Mouse (Mus musculus): ENCODE data around the gene Itih4.
A peak's percentile ranks its signal among the peaks of the same experiment; 100 is the strongest.

Gene Itih4

DNA sequence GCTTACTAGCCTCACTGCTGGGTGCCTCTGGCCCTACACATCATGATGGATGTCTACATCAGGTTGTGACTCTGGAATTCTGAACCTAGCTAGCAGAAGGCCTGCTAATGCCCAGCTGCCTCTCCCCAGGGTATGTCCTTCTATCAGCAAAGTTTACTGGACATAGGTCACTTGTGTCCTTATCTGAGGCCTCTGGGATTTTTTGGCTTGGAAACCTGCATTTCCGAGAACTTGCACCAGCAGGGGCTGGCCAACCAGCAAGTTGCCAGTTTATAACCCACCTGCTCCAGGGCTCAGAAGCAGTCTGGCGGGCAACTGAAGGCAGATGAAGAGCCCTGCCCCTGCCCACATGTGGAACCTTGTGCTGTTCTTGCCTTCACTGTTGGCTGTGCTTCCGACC is at the start of gene Itih4:
Itih4 (plus strand) TSS at position 273 of the 400 bp plus-strand sequence.
- DNase-seq (ENCODE audit: low read depth) = no peak

- DNase-seq (ENCODE audit: low read depth) = no peak
These were observed 48.8 kb upstream of the Itih4 start for GRCm38 (mm10) chr14:30837416-30837996.

DNA sequence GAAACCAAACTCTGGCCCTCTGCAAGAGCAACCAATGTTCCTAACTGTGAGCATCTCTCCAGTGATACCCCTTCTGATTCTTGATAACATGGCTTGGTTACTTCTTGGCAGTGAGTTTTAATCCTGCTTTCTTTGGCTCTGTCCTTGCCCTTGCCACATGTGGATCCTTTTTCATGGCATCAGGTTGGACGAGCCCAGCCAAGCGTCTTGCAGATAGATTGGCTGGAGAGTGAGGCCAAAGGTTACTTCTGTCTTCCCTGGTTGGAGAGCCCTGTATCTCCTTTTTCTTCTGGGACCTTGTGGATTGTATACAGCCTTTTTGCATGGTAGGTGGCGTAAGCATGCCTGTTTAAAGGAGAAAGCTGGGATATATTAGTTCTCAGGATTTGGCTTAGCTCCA is 42.6 kb upstream of the Itih4 start:
- DNase-seq (ENCODE audit: low read depth) = no peak

GRCm38 (mm10) chr14:30850504-30850903 is 35.8 kb upstream of the Itih4 start:
- DNase-seq (ENCODE audit: low read depth) = no peak

DNA sequence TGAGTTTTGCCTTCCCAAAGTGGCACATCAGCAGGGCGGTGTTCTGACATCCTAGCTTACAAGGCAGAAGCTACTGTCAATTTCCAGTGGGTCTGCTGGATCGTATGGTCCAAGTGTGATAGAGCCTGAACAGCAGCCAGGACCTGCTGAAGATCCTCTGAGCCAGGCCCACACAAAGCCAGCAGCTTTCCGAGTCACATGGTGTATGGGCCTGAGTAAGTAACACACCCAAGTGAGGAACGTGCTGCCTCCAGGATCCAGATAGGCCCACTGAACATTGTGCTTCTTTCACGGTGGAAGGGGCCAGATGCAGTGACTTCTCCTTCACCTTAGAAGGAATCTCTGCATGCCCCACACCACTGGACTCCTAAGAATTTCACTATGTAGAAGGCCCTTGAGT is 34.0 kb upstream of the Itih4 start:
- DNase-seq (ENCODE audit: low read depth) = no peak

- no peak for DNase-seq (ENCODE audit: low read depth)
These were observed 31.0 kb upstream of the Itih4 start for GRCm38 (mm10) chr14:30855316-30855715.

- DNase-seq (ENCODE audit: low read depth) = no peak
These were observed 29.3 kb upstream of the Itih4 start for GRCm38 (mm10) chr14:30856885-30857507.

DNA sequence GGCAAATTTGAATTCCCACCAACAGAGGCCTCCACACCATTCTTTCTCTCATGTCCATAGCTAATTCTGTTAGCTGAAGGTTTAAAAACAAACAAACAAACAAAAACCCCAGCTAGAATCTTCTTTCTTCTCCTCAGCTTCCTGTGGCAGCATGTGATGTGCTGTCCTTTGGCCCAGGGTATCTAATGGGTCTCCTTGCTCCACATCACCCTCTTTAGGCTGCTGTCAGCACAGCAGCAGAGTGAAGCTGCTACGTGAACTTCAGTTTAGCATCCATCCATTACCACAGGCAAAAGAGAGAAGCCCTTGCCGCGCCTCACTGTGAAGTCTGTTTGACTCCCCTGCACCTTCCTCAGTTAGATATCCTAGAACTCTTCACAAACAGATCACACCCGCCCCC is 28.3 kb upstream of the Itih4 start:
- no peak for DNase-seq (ENCODE audit: low read depth)

DNA sequence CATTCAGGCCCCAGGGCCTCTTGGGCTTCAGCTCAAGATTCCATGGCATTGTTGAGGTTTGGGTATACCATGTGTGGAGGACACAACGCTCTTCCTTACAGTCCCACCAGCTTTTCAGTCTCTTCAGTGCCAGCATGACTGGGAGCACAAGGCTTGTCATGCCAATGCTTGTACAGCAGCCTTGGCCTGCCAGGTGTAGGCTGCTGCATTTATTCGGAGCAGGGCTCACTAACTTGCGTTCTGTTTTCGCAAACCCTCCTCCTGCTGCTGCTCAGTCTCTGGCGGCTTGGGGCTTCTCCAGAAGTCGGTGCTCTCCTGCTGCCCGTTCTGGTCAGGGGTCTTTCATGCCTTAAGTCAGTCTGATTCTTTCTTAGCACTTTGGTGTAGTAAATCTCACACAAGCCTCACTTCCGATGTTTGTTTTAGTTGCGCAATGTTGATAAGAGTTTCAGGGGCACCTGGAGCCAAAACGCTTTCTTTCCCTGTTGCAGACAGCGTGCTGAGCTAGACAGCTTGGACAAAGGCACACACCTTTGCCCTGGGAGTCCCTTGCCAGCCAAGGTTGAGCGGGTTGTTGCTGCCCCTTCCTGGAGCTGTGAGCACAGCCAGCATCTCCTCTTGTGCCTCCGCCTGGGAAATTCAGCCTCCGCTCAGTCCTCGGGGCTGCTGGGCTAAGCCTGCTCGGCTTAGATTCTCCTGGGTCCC is 24.7 kb upstream of the Itih4 start:
- DNase-seq (ENCODE audit: low read depth) = no peak

DNA sequence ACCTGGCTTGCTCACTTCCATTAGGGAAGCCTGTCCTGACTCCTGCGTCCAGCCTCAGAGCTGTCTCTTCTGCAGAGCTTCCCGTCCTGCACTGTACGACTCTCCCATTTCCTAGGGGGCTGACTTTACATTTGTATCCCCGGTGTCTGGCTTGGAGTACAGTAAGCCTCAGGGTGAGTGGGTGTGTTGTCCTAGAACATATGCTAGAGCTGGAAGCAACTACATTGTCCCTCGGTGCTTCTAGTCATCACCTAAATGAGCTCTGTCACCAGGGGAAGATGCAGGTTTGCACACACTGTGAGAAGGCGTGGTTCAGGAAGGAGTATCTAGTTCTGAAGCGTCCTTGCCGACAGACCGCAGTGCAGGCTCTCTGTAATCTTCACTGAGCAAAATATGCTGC is 23.9 kb upstream of the Itih4 start:
- DNase-seq (ENCODE audit: low read depth) = no peak

DNA sequence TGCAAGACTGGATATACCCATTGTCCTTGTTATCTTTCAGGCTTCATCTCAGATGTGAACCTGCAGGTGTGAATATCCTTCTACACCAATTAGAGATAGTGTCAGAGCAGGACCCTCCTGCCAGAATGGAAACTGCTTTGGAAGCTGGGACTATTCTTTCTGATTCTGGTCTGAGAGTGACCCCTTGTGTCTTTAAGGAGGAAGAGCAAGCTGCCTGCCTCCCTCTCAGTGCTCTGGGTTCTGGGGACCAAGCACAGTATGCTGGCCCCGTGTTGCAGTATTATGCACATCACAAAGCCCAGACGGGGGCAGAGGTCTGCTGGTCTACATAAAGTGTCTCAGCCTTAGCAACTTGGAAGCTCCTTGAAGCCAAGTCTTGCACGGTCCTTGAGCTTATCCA is 21.0 kb upstream of the Itih4 start:
- no peak for DNase-seq (ENCODE audit: low read depth)

- DNase-seq (ENCODE audit: low read depth) = peak; percentile 56
These were observed 19.2 kb upstream of the Itih4 start for GRCm38 (mm10) chr14:30867042-30867441.

GRCm38 (mm10) chr14:30868826-30869225 is 17.4 kb upstream of the Itih4 start:
- no peak for DNase-seq (ENCODE audit: low read depth)

GRCm38 (mm10) chr14:30869391-30869801 is 16.9 kb upstream of the Itih4 start:
- no peak for DNase-seq (ENCODE audit: low read depth)

DNA sequence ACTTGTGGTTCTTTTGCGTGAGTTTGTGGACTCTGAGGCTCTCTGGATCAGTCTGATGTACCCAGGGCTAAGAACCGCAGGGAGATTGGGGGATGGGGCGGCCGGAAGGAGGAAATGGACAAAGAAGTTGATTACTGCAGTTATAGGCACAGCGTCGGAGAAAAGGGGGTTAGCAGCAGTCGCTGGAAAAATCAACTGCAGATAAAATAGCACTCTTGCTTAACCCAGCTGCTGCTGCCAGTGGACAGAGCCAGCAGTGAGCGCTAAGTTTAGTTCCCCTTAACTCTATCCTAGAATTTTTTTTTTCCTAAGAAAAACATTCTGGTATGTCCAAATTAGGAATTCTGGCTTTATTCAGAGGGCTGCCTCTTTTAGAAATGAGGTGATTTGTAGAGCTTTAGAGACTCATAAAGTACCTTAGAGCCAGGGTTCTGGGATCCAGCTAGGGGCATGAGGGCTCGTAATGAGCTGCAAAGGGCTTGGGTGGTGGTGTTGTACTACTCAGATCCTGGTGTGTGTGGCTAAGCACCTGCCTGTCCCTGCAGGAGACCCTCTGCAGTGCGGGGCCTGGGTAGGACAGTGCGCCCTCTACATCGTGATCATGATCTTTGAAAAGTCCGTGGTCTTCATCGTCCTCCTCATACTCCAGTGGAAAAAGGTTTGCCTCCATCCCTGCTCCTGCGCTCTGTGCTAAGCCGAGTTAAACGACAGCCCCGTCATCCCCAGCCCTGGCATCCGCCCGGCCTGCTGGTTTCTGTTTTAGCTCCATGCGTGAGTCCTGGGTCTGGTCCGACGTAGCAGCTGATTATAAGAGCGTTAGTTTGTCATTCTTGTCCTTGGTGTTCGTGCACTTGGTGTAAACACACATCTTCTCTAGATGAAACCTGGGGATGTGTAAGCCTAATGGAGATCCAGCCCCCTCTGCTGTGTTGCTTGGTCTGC is 15.8 kb upstream of the Itih4 start:
- no peak for DNase-seq (ENCODE audit: low read depth)

GRCm38 (mm10) chr14:30874095-30874700 is 12.1 kb upstream of the Itih4 start:
- no peak for DNase-seq (ENCODE audit: low read depth)

DNA sequence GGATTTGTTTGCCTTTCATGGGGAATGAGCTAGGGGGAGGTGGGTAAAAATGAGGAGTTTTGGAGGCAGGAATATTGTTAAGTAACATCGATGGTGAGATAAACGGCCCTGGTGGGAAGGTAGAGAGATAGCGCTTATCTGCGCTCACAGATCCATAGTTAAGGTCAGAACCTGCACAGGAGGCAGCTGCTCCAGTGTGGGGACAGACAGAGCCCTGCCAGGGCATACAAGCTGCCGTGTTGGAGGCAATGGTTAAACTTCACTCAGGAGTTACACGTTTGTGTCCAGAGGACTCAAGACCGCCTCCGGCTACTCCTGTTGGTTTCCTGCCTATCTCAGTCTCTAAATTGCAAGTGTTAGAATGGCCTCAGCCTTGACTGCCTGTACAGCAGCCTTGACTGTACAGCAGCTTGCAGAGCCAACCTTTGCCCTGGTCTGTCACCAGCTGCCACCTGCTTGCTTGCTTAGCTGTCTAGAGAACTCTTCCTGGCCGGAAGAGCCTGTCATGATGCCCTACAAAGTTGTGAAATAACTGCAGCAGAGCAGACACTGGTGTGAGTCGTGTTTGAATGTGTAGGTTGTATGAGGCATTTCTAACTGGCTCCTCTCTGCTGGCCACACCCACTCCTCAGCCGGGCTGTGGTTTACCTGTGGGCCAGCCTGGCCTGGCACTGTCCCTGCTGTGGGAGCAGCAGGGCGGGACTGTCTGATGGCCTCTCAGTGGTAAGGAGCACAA is 11.0 kb upstream of the Itih4 start:
- no peak for DNase-seq (ENCODE audit: low read depth)

DNA sequence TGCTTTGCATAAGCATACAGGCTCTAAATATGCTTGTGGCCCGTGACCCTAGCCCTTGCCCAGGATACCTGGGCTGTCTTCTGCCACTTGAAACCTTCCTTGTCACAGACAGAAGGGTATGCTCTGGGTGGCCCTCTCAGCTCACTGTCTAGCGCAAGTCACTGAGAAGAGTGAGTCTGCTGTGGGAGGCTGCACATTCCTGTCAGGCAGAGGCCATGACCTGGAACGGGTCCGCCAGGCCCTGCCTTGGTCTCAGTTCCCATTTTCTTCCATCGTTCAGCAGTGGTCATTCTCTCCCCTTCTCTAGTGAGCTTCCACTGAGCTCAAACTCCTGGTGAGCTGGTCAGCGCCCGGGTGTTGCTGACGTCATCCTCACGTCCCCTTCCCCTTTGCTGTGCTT is 10.3 kb upstream of the Itih4 start:
- no peak for DNase-seq (ENCODE audit: low read depth)

DNA sequence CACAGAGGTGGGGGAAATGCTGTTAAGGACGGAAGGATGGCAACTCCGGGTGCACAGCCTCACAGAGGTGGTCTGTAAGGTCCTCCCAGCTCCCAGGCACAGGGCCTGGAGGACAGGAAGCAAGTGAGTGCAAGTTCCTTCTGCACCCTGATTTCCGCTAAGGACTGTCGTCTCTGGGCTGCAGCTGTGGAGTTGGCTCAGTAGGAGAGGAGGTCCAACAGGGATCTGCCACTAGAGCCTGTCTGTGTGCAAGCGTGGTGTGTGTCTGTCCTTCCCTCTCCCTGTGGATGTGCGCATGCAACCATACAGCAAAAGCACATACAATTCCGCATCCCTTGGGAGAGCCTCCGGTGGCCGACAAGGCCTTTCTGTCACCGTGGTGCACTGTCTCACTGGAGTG is 9.8 kb upstream of the Itih4 start:
- no peak for DNase-seq (ENCODE audit: low read depth)

DNA sequence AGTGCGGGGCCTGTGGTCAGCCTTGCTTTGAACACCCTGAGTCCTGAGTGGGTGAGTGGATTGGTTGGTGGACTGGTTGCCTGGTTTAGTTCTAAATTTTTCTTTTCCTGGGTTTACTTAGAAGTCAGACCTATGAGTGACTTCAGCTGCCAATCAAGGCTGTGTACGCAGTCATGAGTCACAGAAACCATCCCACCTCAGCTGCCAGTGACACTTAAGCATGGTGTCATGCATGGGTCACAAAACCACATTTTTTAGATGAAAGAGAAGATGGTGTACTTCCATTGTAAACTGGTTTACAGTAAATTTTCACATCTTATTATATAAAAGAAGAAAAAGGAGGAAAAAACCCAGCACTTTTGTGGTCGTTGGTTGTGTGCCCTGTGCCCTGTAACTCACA is 8.4 kb upstream of the Itih4 start:
- DNase-seq (ENCODE audit: low read depth) = no peak

DNA sequence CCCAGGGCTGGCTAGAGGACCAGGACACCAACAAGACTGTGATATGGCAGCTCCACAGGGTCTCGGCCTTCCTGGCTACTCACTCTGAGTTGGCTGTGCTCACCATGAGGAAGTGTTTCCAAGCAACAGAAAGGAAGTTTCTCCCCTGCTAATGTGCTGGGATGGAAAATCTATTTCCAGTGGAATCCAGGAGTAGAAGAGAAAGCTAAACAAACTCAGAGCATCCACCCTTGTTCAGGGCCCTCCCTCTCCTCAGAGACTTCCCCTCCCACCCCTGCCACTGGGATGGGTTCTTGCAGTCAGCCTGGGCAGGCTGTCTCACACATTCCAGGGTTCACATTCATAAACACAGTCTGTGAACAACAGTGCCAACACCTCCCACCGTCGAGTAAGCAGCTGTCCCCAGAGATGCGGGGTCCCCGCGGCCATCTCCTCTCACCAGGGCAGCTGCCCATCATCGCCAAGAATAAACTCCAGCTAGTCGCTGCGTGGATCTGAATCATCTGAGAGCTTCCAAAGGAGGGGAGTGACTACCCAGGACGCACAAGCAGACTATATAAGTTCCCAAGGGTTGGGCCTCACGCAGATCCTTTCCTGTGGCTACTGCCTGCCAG is 7.2 kb upstream of the Itih4 start, which contains the start of gene Mustn1:
Mustn1 (plus strand) TSS at position 243 of the 614 bp plus-strand sequence.
- no peak for DNase-seq (ENCODE audit: low read depth)
